Mouse (Mus musculus) adrenal gland, postnatal 4 days (tissue): ENCODE results near the gene Gclc. TPM values are rescaled to one million over a fixed set of nuclear protein-coding genes. Genes with fewer than 3 reads are reported as not detected.

Source experiments
- total RNA-seq, 2 experiments: library from RNA; stranded (reverse); gene quantifications; 2 replicates each; pipeline ENCODE4 v1.2.3; 2021

Gclc gene
- total RNA-seq, 2 experiments from 2014 or later, result 45.1 to 45.5 TPM

Other genes starting within 250 kb of the Gclc start
- gene Lrrc1, start 209.7 kb upstream of the Gclc start, total RNA-seq, result 10 to 100 TPM; 21.3 to 26.5 TPM
- gene Klhl31, start 118.0 kb upstream of the Gclc start, total RNA-seq, result 1 to 10 TPM; 2.0 to 5.0 TPM
- gene Elovl5, start 162.8 kb downstream of the Gclc start, total RNA-seq, result 100 to 1,000 TPM; 226 to 250 TPM